Mouse (Mus musculus) brown adipose tissue, adult 24 weeks (tissue): ENCODE data around the gene Qars. TPM values are rescaled to one million over a fixed set of nuclear protein-coding genes. Genes with fewer than 3 reads are reported as not detected.

Experiments
- H3K27ac ChIP-seq: fragments of 200-500 bp; replicated peaks from 2 replicates; pipeline ENCODE4 v1.5.1; 2012; ENCODE audit warnings: low read depth, mild to moderate bottlenecking, low read length
- H3K4me1 ChIP-seq: fragments of 200-500 bp; 2 replicates; pipeline ENCODE4 v1.6.1; 2012; ENCODE audit warnings: low read length, mixed read lengths; ENCODE audit not compliant: control insufficient read depth, insufficient read depth, insufficient read length
- H3K4me3 ChIP-seq: fragments of 200-500 bp; 2 replicates; pipeline ENCODE4 v1.5.1; 2012; ENCODE audit warnings: low read depth, mild to moderate bottlenecking, low read length, moderate library complexity; ENCODE audit not compliant: insufficient read depth
- polyA plus RNA-seq: library from polyadenylated mRNA; stranded (reverse); fragments of >200 nt; gene quantifications from 2 replicates; pipeline ENCODE4 v1.2.4, GENCODE M21; 2012; ENCODE audit not compliant: missing spikeins, insufficient read depth, insufficient read length

Gene Qars
- polyA plus RNA-seq, 1 experiment, result 107 TPM

DNA sequence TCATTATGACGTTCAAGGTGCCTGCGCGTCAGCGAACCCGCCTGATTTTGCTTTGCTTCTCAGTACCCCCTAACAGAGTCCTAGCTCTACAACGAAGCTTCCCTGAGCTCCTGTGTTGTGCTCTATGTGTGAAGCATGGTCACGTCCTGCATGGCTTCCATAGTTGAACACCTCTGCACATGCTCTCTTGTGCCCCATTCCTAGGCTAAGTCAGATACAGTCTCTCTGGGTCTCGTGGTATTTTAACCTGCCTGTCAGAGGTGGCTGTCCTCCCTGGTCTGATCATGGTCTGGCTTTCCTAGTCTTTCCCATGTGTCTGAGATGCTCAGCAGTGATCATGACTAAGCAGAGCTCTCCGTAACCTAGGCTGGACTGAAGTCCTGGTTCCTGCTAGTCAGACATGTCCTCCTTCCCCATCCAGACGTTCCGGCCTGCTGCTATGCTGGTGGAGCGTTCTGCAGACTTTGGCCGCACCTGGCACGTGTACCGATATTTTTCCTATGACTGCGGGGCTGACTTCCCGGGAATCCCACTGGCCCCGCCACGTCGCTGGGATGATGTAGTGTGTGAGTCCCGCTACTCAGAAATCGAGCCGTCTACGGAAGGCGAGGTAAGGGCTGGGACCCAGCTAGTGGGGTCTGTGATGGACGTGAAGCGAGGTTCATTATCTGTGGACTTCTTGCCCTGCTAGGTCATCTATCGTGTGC lies 26.5 kb upstream of the Qars start:
- H3K4me3 ChIP-seq, result peak overlapping the region; percentile 98
- peaks cover 14% of the 10 kb centered on the region for H3K4me1 ChIP-seq
- H3K27ac ChIP-seq, result no peak overlapping the region

DNA sequence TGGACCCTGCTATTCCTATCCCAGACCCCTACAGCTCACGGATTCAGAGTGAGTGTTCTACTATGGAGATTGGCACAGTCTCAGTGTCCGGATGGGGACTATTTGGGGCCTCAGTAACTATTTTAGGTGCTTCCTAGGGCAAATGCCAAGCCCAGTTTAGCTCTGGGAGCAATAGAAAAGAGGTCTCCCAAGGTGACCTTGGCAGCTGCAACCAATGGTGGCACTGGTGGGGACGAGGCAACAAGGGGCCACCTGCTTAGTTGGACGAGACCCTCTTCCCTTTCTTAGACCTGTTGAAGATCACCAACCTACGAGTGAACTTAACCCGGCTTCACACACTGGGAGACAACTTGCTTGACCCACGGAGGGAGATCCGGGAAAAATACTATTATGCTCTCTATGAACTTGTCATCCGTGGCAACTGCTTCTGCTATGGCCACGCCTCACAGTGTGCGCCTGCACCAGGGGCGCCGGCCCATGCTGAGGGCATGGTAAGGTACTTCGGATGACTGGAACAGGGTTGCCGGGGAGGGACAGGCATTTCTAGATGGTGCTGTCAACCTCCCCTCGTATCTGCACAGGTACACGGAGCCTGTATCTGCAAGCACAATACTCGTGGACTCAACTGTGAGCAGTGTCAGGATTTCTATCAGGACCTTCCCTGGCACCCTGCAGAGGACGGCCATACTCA lies 25.8 kb upstream of the Qars start:
- H3K4me1 ChIP-seq, result peaks cover 14% of the 10 kb centered on the region
- peak overlapping the region; percentile 4; the same call in 1 of the 2 replicates for H3K4me3 ChIP-seq
- H3K27ac ChIP-seq, result no peak overlapping the region

DNA sequence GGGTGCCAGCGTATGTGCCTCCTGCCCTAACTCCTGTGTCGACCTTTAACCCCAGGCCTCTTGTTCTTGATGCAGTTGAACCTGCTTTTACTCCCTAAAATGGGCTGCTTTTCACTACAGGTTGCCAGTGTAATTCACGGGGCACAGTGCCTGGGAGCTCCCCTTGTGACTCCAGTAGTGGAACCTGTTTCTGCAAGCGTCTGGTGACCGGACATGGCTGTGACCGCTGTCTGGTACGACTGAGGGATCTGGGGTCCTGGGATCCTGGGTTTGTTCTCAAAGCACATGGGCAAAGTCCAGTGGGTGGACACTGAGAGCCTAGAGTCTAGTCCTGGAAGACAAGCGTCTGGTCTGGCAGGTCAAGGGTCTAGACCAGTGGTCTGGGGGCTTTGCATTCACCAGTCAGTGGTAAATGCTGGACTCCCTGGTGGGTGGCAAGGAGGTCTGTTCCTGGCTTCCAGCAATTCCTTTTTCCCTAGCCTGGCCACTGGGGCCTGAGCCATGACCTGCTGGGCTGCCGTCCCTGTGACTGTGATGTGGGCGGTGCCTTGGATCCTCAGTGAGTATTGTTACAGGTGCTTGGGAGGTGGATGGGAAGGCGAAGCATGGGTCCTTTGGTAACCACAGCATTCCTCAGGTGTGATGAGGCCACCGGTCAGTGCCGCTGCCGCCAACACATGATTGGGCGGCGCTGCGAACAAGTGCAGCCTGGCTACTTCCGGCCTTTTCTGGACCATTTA lies 24.3 kb upstream of the Qars start:
- H3K4me1 ChIP-seq, result peaks cover 14% of the 10 kb centered on the region
- H3K4me3 ChIP-seq, result no peak overlapping the region
- no peak overlapping the region for H3K27ac ChIP-seq

DNA sequence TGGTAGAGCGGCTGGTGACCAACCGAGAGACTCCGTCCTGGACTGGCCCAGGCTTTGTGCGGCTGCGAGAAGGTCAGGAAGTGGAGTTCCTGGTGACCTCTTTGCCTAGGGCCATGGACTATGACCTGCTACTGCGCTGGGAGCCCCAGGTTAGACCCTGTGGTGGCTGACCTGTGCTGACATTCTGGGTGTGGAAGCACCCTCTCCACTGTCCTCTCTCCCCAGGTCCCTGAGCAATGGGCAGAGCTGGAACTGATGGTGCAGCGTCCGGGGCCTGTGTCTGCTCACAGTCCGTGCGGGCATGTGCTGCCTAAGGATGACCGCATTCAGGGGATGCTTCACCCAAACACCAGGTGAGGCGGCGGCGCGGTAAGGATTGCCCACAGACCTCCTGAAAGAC lies 23.5 kb upstream of the Qars start:
- Histone ChIP-seq H3K27ac (no peak overlapping the region), H3K4me3 (no peak overlapping the region), H3K4me1 (peaks cover 13% of the 10 kb centered on the region)

DNA sequence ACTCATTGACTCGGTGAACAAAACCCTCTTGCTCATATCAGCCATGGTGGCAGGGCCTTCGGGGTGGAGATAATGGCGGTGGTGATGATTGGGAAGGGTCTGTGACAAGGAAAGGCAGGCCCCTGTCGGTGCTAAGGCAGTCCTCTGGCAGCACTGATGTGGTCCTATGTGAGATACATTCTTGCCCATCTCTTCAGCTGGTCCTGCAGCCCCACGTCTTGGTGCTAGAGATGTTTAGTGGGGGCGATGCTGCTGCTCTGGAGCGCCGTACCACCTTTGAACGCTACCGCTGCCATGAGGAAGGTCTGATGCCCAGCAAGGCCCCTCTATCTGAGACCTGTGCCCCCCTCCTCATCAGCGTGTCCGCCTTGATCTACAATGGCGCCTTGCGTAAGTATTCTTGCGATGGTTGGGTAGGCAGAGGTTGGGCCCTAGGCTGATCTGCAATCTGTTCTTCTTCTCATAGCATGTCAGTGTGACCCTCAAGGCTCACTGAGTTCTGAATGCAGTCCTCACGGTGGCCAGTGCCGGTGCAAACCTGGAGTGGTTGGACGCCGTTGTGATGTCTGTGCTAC lies 22.1 kb upstream of the Qars start:
- H3K27ac ChIP-seq, result no peak overlapping the region
- H3K4me3 ChIP-seq, result no peak overlapping the region
- peaks cover 13% of the 10 kb centered on the region for H3K4me1 ChIP-seq

DNA sequence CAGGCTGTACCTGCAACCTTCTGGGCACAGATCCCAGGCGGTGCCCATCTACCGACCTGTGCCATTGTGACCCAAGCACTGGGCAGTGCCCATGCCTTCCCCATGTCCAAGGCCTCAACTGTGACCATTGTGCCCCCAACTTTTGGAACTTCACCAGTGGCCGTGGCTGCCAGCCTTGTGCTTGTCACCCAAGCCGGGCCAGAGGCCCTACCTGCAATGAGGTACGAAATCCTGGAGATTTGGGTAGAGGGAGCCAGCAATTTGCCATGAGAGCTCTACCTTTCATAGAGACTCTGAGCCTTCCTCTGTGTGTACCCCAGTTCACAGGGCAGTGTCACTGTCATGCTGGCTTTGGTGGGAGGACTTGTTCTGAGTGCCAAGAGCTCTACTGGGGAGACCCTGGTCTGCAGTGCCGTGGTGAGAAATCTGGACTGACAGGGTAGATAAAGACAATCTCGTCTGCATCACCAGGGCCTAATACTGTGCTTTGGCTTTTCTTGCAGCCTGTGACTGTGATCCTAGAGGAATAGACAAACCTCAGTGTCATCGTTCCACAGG lies 20.5 kb upstream of the Qars start:
- Histone ChIP-seq H3K4me3 (no peak overlapping the region), H3K4me1 (peaks cover 8% of the 10 kb centered on the region), H3K27ac (no peak overlapping the region)

DNA sequence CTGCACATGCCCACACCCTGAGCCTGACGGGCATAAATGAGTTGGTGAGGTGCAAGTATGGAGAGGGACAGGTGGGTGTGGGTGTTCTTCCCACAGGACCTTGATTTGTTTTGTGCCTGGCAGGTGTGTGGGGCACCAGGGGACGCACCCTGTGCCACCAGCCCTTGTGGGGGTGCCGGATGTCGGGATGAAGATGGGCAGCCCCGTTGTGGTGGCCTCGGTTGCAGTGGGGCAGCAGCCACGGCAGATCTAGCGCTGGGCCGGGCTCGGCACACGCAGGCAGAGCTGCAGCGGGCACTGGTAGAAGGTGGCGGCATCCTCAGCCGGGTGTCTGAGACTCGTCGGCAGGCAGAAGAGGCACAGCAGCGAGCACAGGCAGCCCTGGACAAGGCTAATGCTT lies 19.1 kb upstream of the Qars start:
- Histone ChIP-seq H3K4me1 (peaks cover 13% of the 10 kb centered on the region), H3K4me3 (no peak overlapping the region), H3K27ac (no peak overlapping the region)

DNA sequence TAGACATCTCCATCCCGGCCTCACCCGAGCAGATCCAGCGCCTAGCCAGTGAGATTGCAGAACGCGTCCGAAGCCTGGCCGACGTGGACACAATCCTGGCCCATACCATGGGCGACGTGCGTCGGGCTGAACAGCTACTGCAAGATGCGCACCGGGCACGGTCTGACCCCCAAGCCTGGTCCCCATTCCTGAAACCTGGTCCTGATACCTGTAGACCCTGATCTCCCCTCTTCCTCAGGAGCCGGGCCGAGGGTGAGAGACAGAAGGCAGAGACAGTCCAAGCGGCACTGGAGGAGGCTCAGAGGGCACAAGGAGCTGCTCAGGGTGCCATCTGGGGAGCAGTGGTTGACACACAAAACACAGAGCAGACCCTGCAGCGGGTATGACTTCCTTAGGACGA lies 18.3 kb upstream of the Qars start:
- 0 out of 2 replicates have a peak overlapping the region, but pooled peaks have one; percentile 70 for H3K27ac ChIP-seq
- no peak overlapping the region for H3K4me3 ChIP-seq
- H3K4me1 ChIP-seq, result peaks cover 13% of the 10 kb centered on the region

DNA sequence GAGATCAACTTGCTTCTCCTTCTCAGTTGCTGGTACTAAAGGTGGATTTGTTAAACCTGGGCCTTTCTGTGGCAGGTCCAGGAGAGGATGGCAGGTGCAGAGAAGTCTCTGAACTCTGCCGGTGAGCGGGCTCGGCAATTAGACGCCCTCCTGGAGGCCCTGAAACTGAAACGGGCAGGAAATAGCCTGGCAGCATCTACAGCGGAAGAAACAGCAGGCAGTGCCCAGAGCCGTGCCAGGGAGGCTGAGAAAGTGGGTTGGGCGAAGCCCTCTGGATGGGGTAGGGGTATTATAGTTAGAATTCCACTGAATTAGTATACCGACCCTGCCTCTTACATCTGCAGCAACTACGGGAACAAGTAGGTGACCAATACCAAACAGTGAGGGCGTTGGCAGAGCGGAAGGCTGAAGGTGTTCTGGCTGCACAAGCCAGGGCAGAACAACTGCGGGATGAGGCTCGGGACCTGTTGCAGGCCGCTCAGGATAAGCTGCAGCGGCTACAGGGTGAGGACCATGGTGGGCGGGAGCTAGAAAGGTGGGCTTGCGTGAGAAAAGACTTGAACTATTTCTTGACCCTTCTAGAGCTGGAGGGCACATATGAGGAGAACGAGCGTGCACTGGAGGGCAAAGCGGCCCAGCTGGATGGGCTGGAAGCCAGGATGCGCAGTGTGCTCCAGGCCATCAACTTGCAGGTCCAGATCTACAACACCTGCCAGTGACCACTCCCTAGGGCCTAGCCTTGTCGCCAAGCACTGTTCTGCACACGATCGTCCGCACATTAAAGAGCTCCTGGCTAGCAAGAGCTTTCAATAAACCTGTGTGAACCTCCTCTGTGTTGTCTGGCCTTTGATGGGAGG lies 17.6 kb upstream of the Qars start:
- H3K4me3 ChIP-seq, result peak overlapping the region; percentile 89

DNA sequence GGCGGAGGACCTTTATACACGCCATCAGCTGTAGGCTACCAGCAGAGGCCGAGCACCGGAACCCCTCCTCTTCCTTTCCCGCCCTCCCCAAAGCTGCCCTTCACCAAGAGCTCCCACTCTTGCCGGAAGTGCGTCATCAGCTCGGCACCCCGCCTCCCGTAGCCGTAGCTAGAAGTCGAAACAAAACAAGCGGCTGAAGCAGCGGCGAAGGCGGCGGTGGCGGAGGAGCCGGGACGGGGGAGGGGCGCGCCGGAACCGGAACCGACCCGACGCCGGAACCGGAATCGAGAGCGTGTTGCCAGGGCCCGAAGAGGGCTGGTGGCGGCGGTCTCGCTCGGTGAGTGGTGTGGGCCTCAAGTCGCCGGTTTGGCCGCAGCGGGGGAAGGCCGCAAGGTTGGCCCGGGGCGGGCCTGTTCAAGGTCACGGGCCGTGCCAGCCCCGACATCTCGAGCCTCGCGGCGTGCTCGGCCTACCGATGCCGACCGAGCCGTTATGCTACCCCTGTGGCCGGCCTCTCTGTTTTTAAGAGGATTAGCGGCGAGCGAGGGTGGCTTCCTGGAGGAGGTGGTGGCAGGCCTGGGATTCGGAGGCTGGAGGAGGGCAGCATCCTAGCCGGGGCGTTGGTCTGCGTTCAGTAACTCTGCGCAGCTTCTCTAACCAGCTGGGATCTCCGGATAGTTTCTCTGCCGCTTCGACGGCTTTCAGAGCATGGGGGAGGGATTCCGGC lies 16.8 kb upstream of the Qars start, which contains the start of gene Usp19:
TSS of gene Usp19 (plus strand) at position 44 of the 727 bp plus-strand sequence.
- Histone ChIP-seq H3K27ac (peak within 1 kb of the TSS; percentile 90), H3K4me3 (peak within 1 kb of the TSS; percentile 89), H3K4me1 (peaks cover 13% of the 10 kb centered on the region)

More for the DNA sequence above, 17.6 kb upstream of the Qars start:
- Histone ChIP-seq H3K27ac (peak overlapping the region; percentile 70), H3K4me1 (peaks cover 13% of the 10 kb centered on the region)

DNA sequence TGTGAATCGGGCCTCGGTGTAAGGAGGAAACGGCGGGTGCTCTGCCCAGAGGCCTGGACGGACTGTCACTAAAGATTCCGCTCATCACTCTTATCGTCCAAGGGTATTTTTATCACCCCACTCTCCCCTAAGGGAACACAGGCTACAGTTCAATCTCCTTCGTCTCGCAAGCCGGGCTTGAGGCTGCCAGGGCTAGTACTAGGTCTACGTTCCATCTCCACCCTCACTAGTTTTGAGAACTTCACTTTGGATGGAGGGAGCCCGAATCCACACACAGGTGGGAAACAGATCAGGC lies 16.3 kb upstream of the Qars start:
- Histone ChIP-seq H3K4me3 (peak overlapping the region; percentile 89), H3K4me1 (peaks cover 13% of the 10 kb centered on the region), H3K27ac (peak overlapping the region; percentile 90)

DNA sequence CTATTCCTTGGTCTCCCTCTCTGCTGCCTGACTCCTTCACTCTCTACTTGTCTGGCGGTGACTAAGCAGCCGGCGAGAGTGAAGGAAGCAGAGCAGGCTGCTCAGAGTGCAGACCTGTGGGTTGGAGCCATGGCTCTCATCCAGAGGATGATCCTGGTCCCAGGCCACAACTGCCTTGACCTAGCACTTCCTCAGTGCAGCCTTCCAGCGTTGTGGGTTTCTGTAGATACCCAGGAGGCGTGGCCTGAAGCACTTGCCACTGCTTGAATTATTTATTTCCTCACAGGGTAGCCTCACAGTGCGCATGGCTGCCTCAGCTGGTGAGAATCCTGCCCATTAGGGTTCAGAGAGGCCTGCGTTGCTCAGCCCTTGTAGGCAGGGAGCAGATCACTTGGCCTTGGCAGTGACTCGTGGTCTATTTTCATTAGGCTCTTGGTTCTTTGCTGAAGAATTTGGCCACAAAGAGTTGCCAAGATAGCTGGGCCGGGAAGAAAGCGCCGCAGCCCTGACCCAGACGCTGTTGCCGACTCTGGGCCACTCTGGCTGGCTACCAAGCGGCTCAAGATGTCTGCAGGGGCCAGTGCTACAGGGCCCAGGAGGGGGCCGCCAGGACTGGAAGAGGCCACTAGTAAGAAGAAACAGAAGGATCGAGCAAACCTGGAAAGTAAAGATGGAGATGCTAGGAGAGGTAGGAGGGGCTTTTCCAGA lies 15.3 kb upstream of the Qars start:
- Histone ChIP-seq H3K4me3 (peak overlapping the region; percentile 89), H3K27ac (peak overlapping the region; percentile 90), H3K4me1 (peaks cover 13% of the 10 kb centered on the region)

DNA sequence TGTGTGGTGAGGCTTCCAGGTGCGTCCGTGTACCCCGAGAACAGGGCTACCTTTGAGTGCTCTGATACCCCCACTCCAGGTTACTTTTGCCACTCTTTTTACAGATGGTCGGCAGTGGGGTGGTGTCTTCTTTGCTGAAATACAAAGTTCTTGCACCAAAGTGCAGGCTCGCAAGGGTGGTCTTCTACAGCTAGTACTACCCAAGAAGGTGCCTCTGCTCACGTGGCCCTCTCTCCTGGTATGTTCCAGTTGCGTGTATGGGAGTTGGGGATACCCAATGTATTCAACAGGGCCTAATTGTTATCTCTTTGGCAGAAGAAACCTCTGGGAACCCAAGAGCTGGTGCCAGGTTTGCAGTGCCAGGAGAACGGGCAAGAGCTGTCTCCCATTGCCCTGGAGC lies 14.3 kb upstream of the Qars start:
- peaks cover 13% of the 10 kb centered on the region for H3K4me1 ChIP-seq
- H3K4me3 ChIP-seq, result no peak overlapping the region
- H3K27ac ChIP-seq, result no peak overlapping the region
